Mouse (Mus musculus) G1E (cell line): Measurements from ENCODE around the gene Zdhhc13. TPM values are rescaled to one million over a fixed set of nuclear protein-coding genes. Genes with fewer than 3 reads are reported as not detected.

Experiments used
- ATAC-seq: 2 replicates; pipeline ENCODE4 v1.8.0; 2016; ENCODE audit warnings: mild to moderate bottlenecking; ENCODE audit not compliant: insufficient number of reproducible peaks, poor library complexity, low FRiP score, severe bottlenecking; ENCODE audit errors: extremely low read depth
- DNase-seq: peaks from one replicate; pipeline ENCODE4 v3.0.0; 2012; ENCODE audit warnings: low spot score
- H3K27me3 ChIP-seq: 2 replicates; pipeline ENCODE4 v1.6.1; 2012; ENCODE audit warnings: mild to moderate bottlenecking, low read length, inconsistent platforms; ENCODE audit not compliant: insufficient read depth
- H3K36me3 ChIP-seq: replicated peaks from 2 replicates; pipeline ENCODE3; 2012; ENCODE audit warnings: mild to moderate bottlenecking, inconsistent platforms
- H3K4me1 ChIP-seq: 2 replicates; pipeline ENCODE4 v1.6.1; 2012; ENCODE audit warnings: low read depth, low read length, inconsistent platforms, mixed read lengths; ENCODE audit not compliant: insufficient read depth
- H3K4me3 ChIP-seq: 2 replicates; pipeline ENCODE4 v1.5.1; 2012; ENCODE audit warnings: low read depth, mild to moderate bottlenecking, inconsistent platforms, low read length, moderate library complexity, mixed read lengths
- H3K9me3 ChIP-seq: replicated peaks from 2 replicates; pipeline ENCODE4 v1.6.1; 2012; ENCODE audit warnings: inconsistent platforms
- CTCF ChIP-seq: IDR thresholded peaks from 2 replicates; pipeline ENCODE4 v1.5.1; 2012; ENCODE audit warnings: low read depth, low read length, inconsistent platforms, mixed read lengths
- GATA1 ChIP-seq: IDR thresholded peaks from 2 replicates; pipeline ENCODE4 v1.6.1; 2012; ENCODE audit warnings: borderline replicate concordance, low read length, inconsistent platforms, mixed read lengths
- GATA2 ChIP-seq: IDR thresholded peaks from 2 replicates; pipeline ENCODE4 v1.6.1; 2012; ENCODE audit warnings: low read depth, low read length, inconsistent platforms, borderline replicate concordance
- POLR2AphosphoS5 ChIP-seq: IDR thresholded peaks from 2 replicates; pipeline ENCODE4 v1.6.1; 2012; ENCODE audit warnings: low read depth, low read length, inconsistent platforms; ENCODE audit not compliant: insufficient replicate concordance
- TAL1 ChIP-seq: conservative IDR thresholded peaks from 2 replicates; pipeline ENCODE4 v1.6.1; 2012; ENCODE audit warnings: low read depth, low read length, inconsistent platforms, mixed read lengths
- polyA plus RNA-seq: library from polyadenylated mRNA; stranded (reverse); fragments of >175 nt; gene quantifications from 2 replicates; pipeline ENCODE4 v1.2.3, GENCODE M21; 2012
- total RNA-seq, 2 experiments: library from RNA; stranded (forward) in 1 of 2; stranded (reverse) in 1 of 2; fragments of 200-1000 nt in 1 of 2; fragments of >200 nt in 1 of 2; fragmentation: Nextera tagmentation in 1 of 2; gene quantifications; 2 replicates each; pipeline ENCODE4 v1.2.3; 2014 to 2017

Zdhhc13 gene
- total and polyA plus RNA-seq, 3 experiments = 6.5 to 37.5 (median 31.0) TPM

DNA sequence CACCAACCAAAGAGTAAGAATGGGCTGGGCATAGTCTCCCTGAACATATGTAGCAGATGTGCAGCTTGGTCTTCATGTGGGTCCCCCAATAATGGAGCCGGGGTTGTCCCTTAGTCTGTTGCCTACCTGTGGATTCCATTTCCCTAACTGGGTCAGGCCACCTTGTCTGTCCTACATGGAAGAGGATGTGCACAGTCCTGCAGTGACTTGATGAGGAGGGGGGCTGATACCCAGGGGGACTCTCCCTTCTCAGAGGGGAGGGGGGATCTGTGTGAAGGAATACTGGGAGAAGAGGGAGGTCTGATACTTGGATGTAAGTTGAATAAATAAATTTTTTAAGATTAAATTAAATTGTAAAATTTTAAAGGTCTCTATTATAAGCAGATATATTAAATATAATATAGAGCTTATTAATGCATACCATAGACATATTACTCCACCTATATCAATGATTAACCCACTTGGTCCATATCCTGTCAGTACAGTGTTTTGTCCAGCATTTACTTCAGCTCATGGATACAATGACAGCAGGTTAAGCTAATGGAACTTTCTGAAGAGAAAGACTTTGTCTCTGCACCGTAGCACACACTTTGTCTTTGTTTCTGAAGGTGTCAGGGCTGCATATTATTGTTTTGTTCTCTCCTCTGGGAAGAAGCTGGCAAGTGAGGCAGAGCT lies 16.6 kb upstream of the Zdhhc13 start:
- ATAC-seq = no peak

DNA sequence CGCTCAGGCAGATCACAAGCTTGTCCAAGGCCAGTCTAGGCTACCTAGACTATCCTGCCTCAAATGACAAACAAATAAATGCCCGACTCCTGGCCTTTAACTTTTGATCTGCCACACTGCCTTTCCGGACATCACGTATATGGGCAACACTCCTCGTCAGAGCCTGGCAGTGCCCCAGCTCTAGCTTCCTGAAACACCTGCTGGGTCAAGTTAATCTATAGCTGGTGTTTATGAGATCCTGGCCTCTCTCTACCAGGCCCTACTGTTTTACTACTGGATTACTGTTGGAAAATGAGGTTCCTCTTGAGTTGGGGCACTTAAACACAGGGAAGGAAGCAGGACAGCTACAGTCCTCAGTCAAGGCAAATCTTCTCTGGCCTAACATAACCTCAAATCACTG lies 15.5 kb upstream of the Zdhhc13 start:
- H3K4me1 ChIP-seq = peaks cover 2% of the 10 kb centered on the region; the same call in 1 of the 2 replicates
- no peaks in the 10 kb centered on the region for H3K36me3 ChIP-seq
- 0 out of 2 replicates have a peak, but pooled peaks cover 2% of the 10 kb centered on the region for H3K27me3 ChIP-seq
- H3K4me3 ChIP-seq = no peak overlapping the region
- no peak for DNase-seq
- H3K9me3 ChIP-seq = no peaks in the 10 kb centered on the region
- no peak for TF ChIP-seq TAL1
- TF ChIP-seq POLR2AphosphoS5 = no peak
- no peak for TF ChIP-seq CTCF
- TF ChIP-seq GATA2 = no peak
- TF ChIP-seq GATA1 = no peak
- ATAC-seq = no peak

More for the DNA sequence above, 16.6 kb upstream of the Zdhhc13 start:
- no peaks in the 10 kb centered on the region for H3K36me3 ChIP-seq
- H3K27me3 ChIP-seq = 0 out of 2 replicates have a peak, but pooled peaks cover 2% of the 10 kb centered on the region
- no peak overlapping the region for H3K4me3 ChIP-seq
- no peaks in the 10 kb centered on the region for H3K9me3 ChIP-seq
- TF ChIP-seq TAL1 = no peak
- TF ChIP-seq POLR2AphosphoS5 = no peak
- TF ChIP-seq GATA2 = no peak
- TF ChIP-seq GATA1 = no peak
- TF ChIP-seq CTCF = no peak
- no peak for DNase-seq
- peaks cover 2% of the 10 kb centered on the region; the same call in 1 of the 2 replicates for H3K4me1 ChIP-seq

DNA sequence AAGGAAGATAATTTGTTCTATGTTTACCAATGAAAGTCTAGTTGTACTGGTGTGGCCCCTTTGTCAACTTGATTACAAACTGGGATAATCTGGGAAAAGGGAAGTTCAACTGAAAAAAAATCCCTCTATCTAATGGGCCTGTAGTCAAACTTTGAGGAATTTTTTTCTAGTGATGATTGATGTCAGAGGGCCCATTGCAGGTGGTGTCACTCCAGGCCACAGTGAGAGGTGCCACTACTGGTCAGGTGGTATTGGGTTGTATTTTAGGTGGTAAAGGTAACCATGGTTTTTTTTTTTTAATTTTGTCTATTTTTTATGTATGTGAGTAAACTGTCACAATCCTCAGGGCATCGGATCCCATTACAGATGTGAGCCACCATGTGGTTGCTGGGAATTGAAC lies 14.2 kb upstream of the Zdhhc13 start:
- ATAC-seq = no peak
- DNase-seq = no peak
- Histone ChIP-seq H3K4me1 (peaks cover 2% of the 10 kb centered on the region; the same call in 1 of the 2 replicates), H3K4me3 (no peak overlapping the region), H3K9me3 (no peaks in the 10 kb centered on the region), H3K27me3 (0 out of 2 replicates have a peak, but pooled peaks cover 2% of the 10 kb centered on the region), H3K36me3 (no peaks in the 10 kb centered on the region)
- TF ChIP-seq GATA1 (no peak), TAL1 (no peak), CTCF (no peak), POLR2AphosphoS5 (no peak), GATA2 (no peak)

DNA sequence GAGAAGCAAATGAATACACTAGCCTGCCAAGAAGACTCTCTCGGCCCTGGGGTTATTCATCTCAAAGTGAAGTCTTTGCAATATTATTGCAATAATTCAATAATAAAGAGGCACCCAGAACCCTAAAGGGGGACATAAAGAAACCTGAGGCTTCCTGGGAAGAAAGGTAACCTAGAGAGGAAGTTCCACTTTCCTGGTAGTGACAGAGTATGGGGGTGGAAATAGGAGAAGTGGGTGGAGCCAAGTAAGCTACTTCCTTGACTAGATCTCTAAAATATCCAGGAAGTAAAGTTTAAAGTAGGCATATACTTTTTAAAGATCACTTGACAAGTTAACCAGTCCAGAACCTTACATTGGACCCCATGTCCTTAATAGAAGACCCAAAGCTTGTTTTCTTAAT lies 13.4 kb upstream of the Zdhhc13 start:
- Histone ChIP-seq H3K9me3 (no peaks in the 10 kb centered on the region), H3K36me3 (no peaks in the 10 kb centered on the region), H3K4me3 (no peak overlapping the region), H3K4me1 (peaks cover 2% of the 10 kb centered on the region; the same call in 1 of the 2 replicates), H3K27me3 (0 out of 2 replicates have a peak, but pooled peaks cover 2% of the 10 kb centered on the region)
- no peak for DNase-seq
- no peak for ATAC-seq
- TF ChIP-seq GATA2 (no peak), POLR2AphosphoS5 (no peak), CTCF (no peak), GATA1 (no peak), TAL1 (no peak)

DNA sequence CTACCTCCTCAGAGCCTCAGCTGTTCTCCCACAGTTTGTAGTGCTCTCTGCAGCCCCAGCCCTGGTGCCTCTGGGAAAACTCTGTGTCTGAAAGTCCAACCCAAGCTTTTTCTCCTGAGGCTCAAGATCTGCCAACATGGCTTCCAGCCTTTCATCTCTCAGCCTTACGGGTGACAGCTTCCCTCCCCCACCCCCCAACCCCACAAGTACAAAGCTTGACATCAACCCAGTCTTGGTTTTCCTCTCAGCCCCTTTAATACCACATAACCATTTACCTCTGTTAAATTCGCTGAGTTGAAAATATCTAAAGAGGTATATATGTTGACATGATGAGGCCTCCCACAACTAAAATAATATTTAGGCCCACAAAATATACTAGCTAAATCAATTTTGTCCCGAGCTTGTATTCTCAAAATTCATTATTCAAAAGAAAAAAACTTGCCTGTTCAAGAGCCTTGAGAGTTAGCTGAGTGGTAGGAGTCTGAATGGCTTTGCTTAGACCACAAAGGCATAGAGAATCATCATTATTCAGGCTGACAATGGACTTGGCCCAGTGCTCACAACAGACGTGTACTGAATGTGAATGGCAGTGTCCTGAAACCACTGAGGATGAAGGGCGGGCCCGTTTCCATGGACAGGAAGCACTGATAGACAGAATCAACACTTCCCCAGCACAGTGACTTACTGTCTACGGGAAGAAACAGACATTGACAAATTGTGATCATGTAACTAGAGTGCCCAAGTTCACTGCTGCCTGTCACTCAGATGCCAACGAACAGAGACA lies 10.9 kb upstream of the Zdhhc13 start:
- DNase-seq (no peak), ATAC-seq (no peak)
- no peaks in the 10 kb centered on the region for H3K9me3 ChIP-seq
- peaks cover 11% of the 10 kb centered on the region; the same call in 1 of the 2 replicates for H3K27me3 ChIP-seq
- TF ChIP-seq GATA1 = no peak
- no peak for TF ChIP-seq TAL1
- no peak for TF ChIP-seq POLR2AphosphoS5
- no peak for TF ChIP-seq CTCF
- TF ChIP-seq GATA2 = no peak
- H3K36me3 ChIP-seq = no peaks in the 10 kb centered on the region
- H3K4me3 ChIP-seq = no peak overlapping the region
- H3K4me1 ChIP-seq = peaks cover 2% of the 10 kb centered on the region; the same call in 1 of the 2 replicates

DNA sequence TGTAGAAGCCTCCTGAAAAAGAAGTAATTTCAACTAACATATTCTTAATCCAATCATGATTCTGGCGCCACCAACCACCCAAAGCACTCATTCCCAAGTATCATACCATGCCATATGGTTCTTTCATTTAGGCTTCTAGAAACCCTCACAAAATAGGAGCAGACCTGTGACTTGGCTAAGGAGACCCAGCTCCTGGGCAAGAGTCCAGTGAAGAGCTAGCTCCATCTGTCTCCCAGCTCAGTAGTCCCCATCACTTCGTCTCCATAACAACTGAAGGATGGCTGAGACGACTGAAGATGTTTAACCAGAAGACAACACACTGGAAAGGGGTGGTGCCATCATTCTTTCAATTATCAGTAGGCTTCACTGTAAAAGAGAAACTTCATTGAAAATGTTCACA lies 9.7 kb upstream of the Zdhhc13 start:
- peaks cover 9% of the 10 kb centered on the region; the same call in 1 of the 2 replicates for H3K27me3 ChIP-seq
- H3K4me3 ChIP-seq = no peak overlapping the region
- H3K36me3 ChIP-seq = no peaks in the 10 kb centered on the region
- peaks cover 2% of the 10 kb centered on the region; the same call in 1 of the 2 replicates for H3K4me1 ChIP-seq
- no peak for TF ChIP-seq TAL1
- no peak for TF ChIP-seq POLR2AphosphoS5
- TF ChIP-seq GATA2 = no peak
- no peak for TF ChIP-seq GATA1
- TF ChIP-seq CTCF = no peak
- no peaks in the 10 kb centered on the region for H3K9me3 ChIP-seq
- DNase-seq (no peak), ATAC-seq (no peak)
